In the genomic region with DNA sequence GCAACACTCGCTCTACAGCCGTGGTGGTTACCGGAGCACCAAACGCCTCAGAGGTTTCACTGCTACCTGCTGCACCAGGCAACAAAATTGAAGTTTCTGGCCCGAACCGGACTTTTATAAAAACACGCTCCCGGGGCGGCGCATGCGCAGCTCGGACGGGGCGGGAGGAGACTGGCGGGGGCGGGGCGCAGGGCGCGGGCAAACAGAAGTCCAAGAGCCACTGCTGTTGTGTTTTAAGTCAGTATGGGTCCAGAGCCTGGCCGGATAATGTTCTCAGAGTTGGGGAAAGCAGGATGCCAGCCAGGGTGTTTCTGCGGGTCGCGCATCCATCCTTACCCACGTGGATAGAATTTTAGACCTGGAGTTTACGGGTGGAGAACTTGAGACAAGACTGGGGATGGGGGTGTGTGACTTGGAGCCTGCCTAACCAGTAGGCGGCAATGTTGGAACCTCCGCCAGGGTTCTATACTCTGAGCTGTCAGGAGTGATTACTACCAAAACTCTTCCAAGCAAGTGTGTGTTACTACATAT, we compare ENCODE assay signal across 8 mouse cellular contexts. TPM values are rescaled to one million over a fixed set of nuclear protein-coding genes. Genes with fewer than 3 reads are reported as not detected.
DNase-seq lines count a peak whose midpoint lies in the region; ATAC-seq and TF ChIP-seq lines count a peak whose summit lies in the region.

Cxcr4 (minus strand) TSS at position 83 of the 531 bp plus-strand sequence.

- TF ChIP-seq POLR2A in small intestine, adult 2 months (IDR thresholded peaks at IDR 0.05; ENCODE audit: low read depth, low read length): peak; percentile 45; the same call in 1 of the 2 replicates

- peaks cover 82% of the 10 kb centered on the region for H3K4me1 ChIP-seq in embryonic facial prominence, embryonic 10.5 days
- H3K4me1 ChIP-seq in intestine, embryonic 16.5 days (ENCODE audit: control insufficient read depth, insufficient read depth, low read length): peaks cover 18% of the 10 kb centered on the region; the same call in 1 of the 2 replicates
- H3K4me1 ChIP-seq in limb, embryonic 11.5 days (ENCODE audit: control insufficient read depth, insufficient read depth, low read length): peaks cover 3% of the 10 kb centered on the region
- peaks cover 69% of the 10 kb centered on the region for H3K4me1 ChIP-seq in midbrain, embryonic 12.5 days
- peaks cover 9% of the 10 kb centered on the region for H3K4me1 ChIP-seq in small intestine, adult 2 months (ENCODE audit: control insufficient read depth, insufficient read depth, insufficient read length, low read length)

- peak; percentile 42; the same call in 1 of the 2 replicates for TF ChIP-seq CTCF in small intestine, adult 2 months (IDR thresholded peaks at IDR 0.05; ENCODE audit: extremely low read depth, insufficient read length, insufficient replicate concordance, low read depth, low read length)

- H3K27ac ChIP-seq in embryonic facial prominence, embryonic 10.5 days (replicated peaks): peak within 1 kb of the TSS; percentile 88
- H3K27ac ChIP-seq in intestine, embryonic 16.5 days (ENCODE audit: low read length): no peak within 1 kb of the TSS
- no peak within 1 kb of the TSS for H3K27ac ChIP-seq in limb, embryonic 11.5 days (replicated peaks; ENCODE audit: low read depth, low read length)
- H3K27ac ChIP-seq in midbrain, embryonic 12.5 days (replicated peaks): peak within 1 kb of the TSS; percentile 88
- H3K27ac ChIP-seq in small intestine, adult 2 months (ENCODE audit: insufficient read depth, low read depth, low read length): peak within 1 kb of the TSS; percentile 53

- under 1% methylated on average over 27 of the region's 27 CpGs for WGBS in embryonic facial prominence, embryonic 10.5 days
- WGBS in intestine, embryonic 16.5 days: under 1% methylated on average over 27 of the region's 27 CpGs
- under 1% methylated on average over 27 of the region's 27 CpGs for WGBS in limb, embryonic 11.5 days
- under 1% methylated on average over 27 of the region's 27 CpGs for WGBS in midbrain, embryonic 12.5 days
- WGBS in small intestine, adult 2 months: under 1% methylated on average over 27 of the region's 27 CpGs

- no peaks in the 10 kb centered on the region for H3K9me3 ChIP-seq in embryonic facial prominence, embryonic 10.5 days
- H3K9me3 ChIP-seq in intestine, embryonic 16.5 days (ENCODE audit: control insufficient read depth, low read length): no peaks in the 10 kb centered on the region
- H3K9me3 ChIP-seq in limb, embryonic 11.5 days (ENCODE audit: control insufficient read depth, low read length): no peaks in the 10 kb centered on the region
- H3K9me3 ChIP-seq in midbrain, embryonic 12.5 days: no peaks in the 10 kb centered on the region

- H3K27me3 ChIP-seq in embryonic facial prominence, embryonic 10.5 days (replicated peaks; ENCODE audit: low read depth, poor library complexity, severe bottlenecking): peaks cover 69% of the 10 kb centered on the region
- H3K27me3 ChIP-seq in intestine, embryonic 16.5 days (replicated peaks; ENCODE audit: control insufficient read depth, insufficient read depth, low read length): 0 out of 2 replicates have a peak, but pooled peaks cover 5% of the 10 kb centered on the region
- H3K27me3 ChIP-seq in limb, embryonic 11.5 days (ENCODE audit: control insufficient read depth, insufficient read depth, low read length): peaks cover 22% of the 10 kb centered on the region
- H3K27me3 ChIP-seq in midbrain, embryonic 12.5 days: no peaks in the 10 kb centered on the region
- peaks cover 29% of the 10 kb centered on the region for H3K27me3 ChIP-seq in small intestine, adult 2 months (ENCODE audit: control insufficient read depth, insufficient read depth, low read length)

- peak within 1 kb of the TSS; percentile 61 for H3K9ac ChIP-seq in intestine, embryonic 16.5 days (ENCODE audit: low read depth, low read length)
- H3K9ac ChIP-seq in limb, embryonic 11.5 days (ENCODE audit: low read length): peak within 1 kb of the TSS; percentile 43; the same call in 1 of the 2 replicates
- peak within 1 kb of the TSS; percentile 90 for H3K9ac ChIP-seq in midbrain, embryonic 12.5 days (replicated peaks)

- peak; percentile 70 for ATAC-seq in activated CD4-positive, CD25-positive, alpha-beta regulatory T cell, adult 4 months
- peak; percentile 47 for ATAC-seq in granulocyte monocyte progenitor cell, adult 5-6 weeks (replicated peaks; ENCODE audit: poor library complexity, severe bottlenecking)
- ATAC-seq in intestine, embryonic 16.5 days: peak; percentile 86
- peak; percentile 75; the same call in 1 of the 2 replicates for ATAC-seq in limb, embryonic 11.5 days (ENCODE audit: insufficient number of reproducible peaks, low FRiP score, low TSS enrichment, low read depth)
- ATAC-seq in midbrain, embryonic 12.5 days (ENCODE audit: low FRiP score, low read depth): peak; percentile 82

- H3K36me3 ChIP-seq in embryonic facial prominence, embryonic 10.5 days (replicated peaks): peaks cover 13% of the 10 kb centered on the region
- H3K36me3 ChIP-seq in intestine, embryonic 16.5 days (ENCODE audit: control insufficient read depth, insufficient read depth, low read length): no peaks in the 10 kb centered on the region
- no peaks in the 10 kb centered on the region for H3K36me3 ChIP-seq in limb, embryonic 11.5 days (ENCODE audit: control insufficient read depth, insufficient read depth, low read length)
- peaks cover 11% of the 10 kb centered on the region for H3K36me3 ChIP-seq in midbrain, embryonic 12.5 days
- H3K36me3 ChIP-seq in small intestine, adult 2 months (ENCODE audit: control insufficient read depth, insufficient read depth, low read length): peaks cover 2% of the 10 kb centered on the region; the same call in 1 of the 2 replicates

- peak within 1 kb of the TSS; percentile 73 for H3K4me3 ChIP-seq in embryonic facial prominence, embryonic 10.5 days
- H3K4me3 ChIP-seq in intestine, embryonic 16.5 days (ENCODE audit: low read length): peak within 1 kb of the TSS; percentile 55
- peak within 1 kb of the TSS; percentile 45 for H3K4me3 ChIP-seq in limb, embryonic 11.5 days (ENCODE audit: low read depth, low read length)
- peak within 1 kb of the TSS; percentile 84 for H3K4me3 ChIP-seq in midbrain, embryonic 12.5 days
- H3K4me3 ChIP-seq in small intestine, adult 2 months (ENCODE audit: low read depth, low read length): peak within 1 kb of the TSS; percentile 74

- H3K4me2 ChIP-seq in intestine, embryonic 16.5 days (ENCODE audit: low read depth, low read length): peak within 1 kb of the TSS; percentile 98
- peak within 1 kb of the TSS; percentile 83 for H3K4me2 ChIP-seq in limb, embryonic 11.5 days (ENCODE audit: low read depth, severe bottlenecking)
- H3K4me2 ChIP-seq in midbrain, embryonic 12.5 days (replicated peaks): peak within 1 kb of the TSS; percentile 74

- DNase-seq in embryonic facial prominence, embryonic 10.5 days (ENCODE audit: low spot score): peak; percentile 92
- DNase-seq in limb, embryonic 11.5 days (ENCODE audit: low spot score): peak; percentile 89
- DNase-seq in adipocyte (ENCODE audit: low spot score): no peak

RNA-seq across cellular contexts. Expression of gene Cxcr4, which starts in this region (rescaled TPM):
- polyA plus RNA-seq in activated CD4-positive, CD25-positive, alpha-beta regulatory T cell, adult 4 months (2017; shearing (Covaris generic)): 10 to 100 TPM in 1 of 2 experiments, 1 to 10 TPM in 1; 7.4 to 16.6 TPM
- 4.8 and 6.0 TPM in 2 replicates for polyA plus RNA-seq in embryonic facial prominence, embryonic 10.5 days (2016; fragmentation: Nextera tagmentation; extraction: Ambion mirVana)
- 151 and 195 TPM in 2 replicates for total RNA-seq in granulocyte monocyte progenitor cell, adult 5-6 weeks (2014; fragmentation: Nextera tagmentation)
- 178 and 196 TPM in 2 replicates for total RNA-seq in granulocyte monocyte progenitor cell, adult 5-6 weeks (2017)
- 1.9 and 2.2 TPM in 2 replicates for polyA plus RNA-seq in intestine, embryonic 16.5 days (2015; fragmentation: Nextera tagmentation; extraction: Ambion mirVana)
- polyA plus RNA-seq in limb, embryonic 11.5 days (2014; fragmentation: Nextera tagmentation; extraction: Ambion mirVana): 2.3 and 3.1 TPM in 2 replicates
- 18.9 and 19.4 TPM in 2 replicates for polyA plus RNA-seq in midbrain, embryonic 12.5 days (2016; fragmentation: Nextera tagmentation; extraction: Ambion mirVana)
- polyA plus RNA-seq in small intestine, adult 2 months (2012; rRNA removed): 11.0 and 15.9 TPM in 2 replicates

Comparison
In these comparisons a context has a peak if more than half of its experiments do, and no peak if none do; other contexts are left out.
1. H3K27ac ChIP-seq: peak in embryonic facial prominence, embryonic 10.5 days (single experiment), midbrain, embryonic 12.5 days (single experiment) and small intestine, adult 2 months (single experiment); none in intestine, embryonic 16.5 days (single experiment) and limb, embryonic 11.5 days (single experiment).
2. Peak in every context shown above with its lines, with median percentiles within 50 percentile points of each other: ATAC-seq, H3K4me3 ChIP-seq, H3K4me2 ChIP-seq and H3K9ac ChIP-seq.